Mouse (Mus musculus): ENCODE results near the gene Pdzrn4.

DNA sequence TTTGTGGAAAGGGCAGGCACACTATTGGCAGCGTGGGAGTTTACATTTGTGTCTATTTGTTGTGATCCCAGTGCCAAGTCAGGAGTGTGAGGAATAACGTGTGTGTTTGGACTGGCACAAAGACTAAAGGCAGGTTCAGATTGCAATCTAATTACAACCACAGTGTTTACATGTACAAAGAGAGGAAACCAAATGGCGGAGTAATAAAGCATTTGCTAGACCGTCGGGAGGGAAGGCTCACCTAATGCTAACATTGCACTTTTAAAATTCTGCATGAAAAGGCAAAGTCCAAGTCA is 174.5 kb downstream of the Pdzrn4 start:
- TF ChIP-seq POLR2A (IDR thresholded peaks at IDR 0.05; ENCODE audit: control insufficient read depth in 1 of 2, insufficient read depth in 1 of 2, low read depth in 1 of 2, low read length in 2 of 2, poor library complexity in 1 of 2) = no peak
- TF ChIP-seq BHLHE40 (IDR thresholded peaks at IDR 0.05; ENCODE audit: borderline replicate concordance, low read depth, low read length) = no peak
- TF ChIP-seq MYB (IDR thresholded peaks at IDR 0.05; ENCODE audit: low read depth, low read length) = no peak
- no peak for TF ChIP-seq POLR2AphosphoS2 (IDR thresholded peaks at IDR 0.05; ENCODE audit: low read length)
- no peak for TF ChIP-seq CTCF (IDR thresholded peaks at IDR 0.05 in 2 of 3, conservative IDR thresholded peaks at IDR 0.05 in 1 of 3; ENCODE audit: control insufficient read depth in 1 of 3, insufficient read depth in 1 of 3, low read depth in 2 of 3, low read length in 3 of 3, poor library complexity in 1 of 3, severe bottlenecking in 1 of 3)
- TF ChIP-seq HCFC1 (IDR thresholded peaks at IDR 0.05; ENCODE audit: low read depth, low read length) = no peak
- TF ChIP-seq MAX (IDR thresholded peaks at IDR 0.05; ENCODE audit: low read length) = no peak
- TF ChIP-seq USF1 (IDR thresholded peaks at IDR 0.05; ENCODE audit: low read depth, low read length) = no peak
- TF ChIP-seq JUND (IDR thresholded peaks at IDR 0.05; ENCODE audit: low read depth, low read length) = no peak
- TF ChIP-seq RCOR1 (IDR thresholded peaks at IDR 0.05; ENCODE audit: low read depth, low read length) = no peak
- no peak for TF ChIP-seq NRF1 (IDR thresholded peaks at IDR 0.05; ENCODE audit: insufficient read depth, low read depth, low read length, poor library complexity, severe bottlenecking)

All from MEL (cell line).